Mouse (Mus musculus) bone marrow macrophage, adult 2 months (primary cell): ENCODE data around the gene Prss54. TPM values are rescaled to one million over a fixed set of nuclear protein-coding genes. Genes with fewer than 3 reads are reported as not detected.
A peak's percentile ranks its signal among the peaks of the same experiment; 100 is the strongest.
"Not testable (repeated sequence)": the region's sequence is repeated elsewhere in the genome, so short reads cannot be mapped to it uniquely, and the experiment has no call there.

ENCODE experiments used
- H3K27ac ChIP-seq: 2 replicates; pipeline ENCODE4 v1.5.1; 2012; ENCODE audit warnings: low read depth, low read length; ENCODE audit not compliant: insufficient read depth
- H3K4me1 ChIP-seq: 2 replicates; pipeline ENCODE4 v1.6.1; 2012; ENCODE audit warnings: low read length; ENCODE audit not compliant: control insufficient read depth, insufficient read depth
- H3K4me3 ChIP-seq: 2 replicates; pipeline ENCODE4 v1.5.1; 2012; ENCODE audit warnings: mild to moderate bottlenecking, low read length, moderate library complexity; ENCODE audit not compliant: insufficient read depth
- CTCF ChIP-seq: IDR thresholded peaks from 2 replicates; pipeline ENCODE4 v1.5.1; 2012; ENCODE audit warnings: low read depth, mild to moderate bottlenecking, low read length, moderate library complexity
- POLR2A ChIP-seq: IDR thresholded peaks from 2 replicates; pipeline ENCODE4 v1.6.1; 2012; ENCODE audit warnings: mild to moderate bottlenecking, low read depth, low read length, borderline replicate concordance
- polyA plus RNA-seq: library from polyadenylated mRNA; stranded (reverse); fragments of >200 nt; gene quantifications from 2 replicates; pipeline ENCODE4 v1.2.4, GENCODE M21; 2012; ENCODE audit not compliant: missing spikeins, insufficient read depth, insufficient read length

The Prss54 gene
- polyA plus RNA-seq = not detected in 2 replicates

DNA sequence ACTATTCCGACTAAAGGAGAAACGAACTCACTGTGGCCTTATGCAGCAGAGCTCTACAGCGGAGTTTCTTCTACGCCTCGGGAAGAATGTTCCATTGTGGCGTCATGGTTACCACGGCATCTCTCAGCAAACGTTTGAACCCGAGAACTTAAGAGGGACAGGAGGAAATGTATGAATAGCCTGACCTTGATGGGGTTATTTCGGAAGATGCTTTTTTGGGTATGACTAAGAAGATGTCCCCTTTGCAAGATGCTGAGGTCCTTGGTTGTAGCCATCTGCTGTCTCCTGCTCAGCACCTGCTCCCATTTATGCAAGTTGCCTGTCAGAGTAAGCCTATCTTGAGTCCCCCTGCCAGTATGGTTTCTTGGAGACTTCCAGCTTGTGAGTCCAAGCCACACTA, at the start of gene Prss54:
TSS of gene Prss54 (minus strand) at position 101 of the 400 bp plus-strand sequence.
- no peaks in the 10 kb centered on the region for H3K4me1 ChIP-seq
- no peak within 1 kb of the TSS for H3K4me3 ChIP-seq
- no peak for TF ChIP-seq CTCF
- TF ChIP-seq POLR2A = no peak
- H3K27ac ChIP-seq = no peak within 1 kb of the TSS

DNA sequence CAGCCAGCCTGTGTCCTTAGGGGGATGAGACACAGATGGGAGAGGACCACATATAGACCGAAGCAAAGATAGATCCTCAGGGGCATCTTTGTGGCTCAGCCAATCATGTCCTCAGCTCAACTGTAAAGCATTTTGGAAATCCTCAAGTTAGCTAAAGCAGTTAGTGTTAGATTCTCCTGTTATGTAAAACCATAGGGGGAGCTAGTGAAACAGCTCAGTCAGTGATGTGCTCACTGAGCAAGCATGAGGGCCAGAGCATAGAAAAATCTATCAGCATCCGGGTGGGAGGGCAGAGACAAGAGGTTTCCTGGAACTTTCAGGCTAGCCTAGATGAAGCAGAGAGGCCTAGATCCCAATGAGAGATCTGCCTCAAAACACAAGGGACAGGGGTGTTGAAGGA, 48.7 kb upstream of the Prss54 start:
- no peak for TF ChIP-seq CTCF
- no peak for TF ChIP-seq POLR2A
- no peak overlapping the region for H3K4me3 ChIP-seq
- H3K27ac ChIP-seq = no peak overlapping the region
- H3K4me1 ChIP-seq = no peaks in the 10 kb centered on the region

DNA sequence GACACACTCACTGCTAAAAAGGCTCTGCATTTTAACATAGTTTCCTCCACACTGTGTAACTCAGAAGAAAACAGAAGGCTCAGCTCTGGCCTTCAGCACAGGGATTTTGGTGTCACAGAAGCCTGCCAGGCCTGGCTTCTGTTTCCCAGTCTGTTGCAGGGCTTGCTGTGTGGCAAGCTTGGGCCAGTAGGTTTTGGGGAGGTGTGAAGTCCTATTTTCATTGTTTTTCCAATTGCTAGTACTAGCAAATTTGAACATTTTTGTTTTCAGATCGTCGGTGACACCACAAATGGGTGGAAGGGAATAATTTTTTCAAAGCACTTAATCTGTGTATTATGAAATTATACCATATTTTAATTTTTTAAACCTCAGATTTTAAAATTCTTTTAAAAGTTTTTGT, 43.9 kb upstream of the Prss54 start:
- TF ChIP-seq CTCF (no peak), POLR2A (no peak)
- peaks cover 15% of the 10 kb centered on the region; the same call in 1 of the 2 replicates for H3K4me1 ChIP-seq
- no peak overlapping the region for H3K4me3 ChIP-seq
- no peak overlapping the region for H3K27ac ChIP-seq

DNA sequence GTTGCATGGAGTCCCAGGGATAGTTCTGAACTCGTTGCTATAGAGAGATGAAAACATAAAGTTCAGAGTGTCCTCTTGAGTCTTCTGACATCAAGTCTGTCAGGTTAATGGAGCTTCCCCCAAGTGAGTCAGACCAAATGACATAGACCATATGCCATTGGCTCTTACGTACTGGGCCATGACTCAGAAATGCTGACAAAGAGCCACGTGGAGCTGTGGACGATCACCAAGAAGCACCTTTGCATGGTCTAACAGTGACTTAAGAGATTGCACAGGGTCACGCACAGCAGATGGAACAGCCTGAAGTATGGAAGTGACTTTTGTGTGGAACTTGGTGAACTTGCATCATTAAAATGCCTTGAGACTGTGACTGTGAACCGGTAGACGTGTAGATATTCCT, 40.2 kb upstream of the Prss54 start:
- TF ChIP-seq CTCF = no peak
- no peak for TF ChIP-seq POLR2A
- no peak overlapping the region for H3K27ac ChIP-seq
- H3K4me1 ChIP-seq = peaks cover 15% of the 10 kb centered on the region; the same call in 1 of the 2 replicates
- H3K4me3 ChIP-seq = no peak overlapping the region

DNA sequence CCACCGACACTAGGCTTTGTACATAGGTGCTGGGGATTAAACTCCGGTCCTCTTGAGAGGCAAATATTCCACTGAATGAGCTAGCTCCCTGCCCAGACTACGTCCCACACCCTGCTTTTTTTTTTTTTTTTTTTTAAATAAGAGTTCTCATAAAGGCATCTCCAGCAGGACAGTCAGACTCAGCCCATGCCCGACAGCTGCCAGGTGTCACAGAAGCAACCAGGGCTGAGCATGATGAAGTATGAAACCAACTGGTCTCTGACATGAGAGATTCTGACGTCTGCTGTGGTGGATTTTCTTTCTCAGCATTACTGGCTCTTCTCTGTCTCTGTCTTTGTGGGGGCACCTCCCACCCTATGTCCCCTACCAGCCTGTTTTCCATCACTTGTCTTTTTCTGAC, 35.6 kb upstream of the Prss54 start:
- Histone ChIP-seq H3K4me1 (peaks cover 7% of the 10 kb centered on the region; the same call in 1 of the 2 replicates), H3K4me3 (no peak overlapping the region), H3K27ac (no peak overlapping the region)
- no peak for TF ChIP-seq CTCF

DNA sequence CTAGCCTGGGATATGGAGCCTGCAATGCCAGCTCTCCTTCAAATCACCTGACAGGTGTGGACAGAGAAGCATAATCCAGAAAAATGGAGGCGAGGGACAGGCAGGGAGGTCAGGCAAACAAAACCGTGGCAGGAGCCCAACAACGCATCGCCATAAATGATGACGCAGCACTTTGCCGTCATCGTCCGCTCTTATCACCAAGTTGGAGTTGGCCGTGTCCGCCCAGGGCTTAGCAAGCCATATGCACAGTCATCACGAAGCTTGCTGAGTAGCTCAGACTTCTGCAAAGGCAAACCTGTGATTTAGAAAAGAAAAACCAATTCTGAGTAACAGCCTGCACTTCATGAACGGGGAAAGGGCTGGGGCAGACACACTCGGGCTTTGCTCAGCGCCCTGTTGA, 34.6 kb upstream of the Prss54 start:
- TF ChIP-seq CTCF = no peak
- TF ChIP-seq POLR2A = no peak

DNA sequence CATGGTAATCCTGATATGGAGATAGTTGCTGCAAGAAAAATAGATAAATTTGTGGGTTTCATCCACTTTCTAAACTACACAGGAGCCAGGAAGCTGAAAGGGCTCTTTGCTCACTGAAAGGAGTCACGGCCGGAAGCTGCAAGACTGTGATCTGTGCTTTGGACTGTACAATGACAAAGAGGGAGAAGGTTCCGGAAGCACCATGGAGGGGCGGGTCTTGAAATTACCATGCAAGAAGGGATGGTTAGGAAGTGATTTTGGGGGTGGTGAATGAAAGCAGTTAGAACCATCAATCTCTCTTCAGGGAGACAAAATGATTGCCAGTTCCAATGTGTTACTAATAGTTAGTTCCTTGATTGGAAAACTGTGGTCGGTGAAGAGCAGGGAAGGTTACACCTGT, 33.3 kb upstream of the Prss54 start:
- no peak overlapping the region for H3K4me3 ChIP-seq
- TF ChIP-seq CTCF (no peak), POLR2A (no peak)
- no peaks in the 10 kb centered on the region for H3K4me1 ChIP-seq
- no peak overlapping the region for H3K27ac ChIP-seq

More for the DNA sequence above, 34.6 kb upstream of the Prss54 start:
- no peak overlapping the region for H3K27ac ChIP-seq
- no peaks in the 10 kb centered on the region for H3K4me1 ChIP-seq
- no peak overlapping the region for H3K4me3 ChIP-seq

DNA sequence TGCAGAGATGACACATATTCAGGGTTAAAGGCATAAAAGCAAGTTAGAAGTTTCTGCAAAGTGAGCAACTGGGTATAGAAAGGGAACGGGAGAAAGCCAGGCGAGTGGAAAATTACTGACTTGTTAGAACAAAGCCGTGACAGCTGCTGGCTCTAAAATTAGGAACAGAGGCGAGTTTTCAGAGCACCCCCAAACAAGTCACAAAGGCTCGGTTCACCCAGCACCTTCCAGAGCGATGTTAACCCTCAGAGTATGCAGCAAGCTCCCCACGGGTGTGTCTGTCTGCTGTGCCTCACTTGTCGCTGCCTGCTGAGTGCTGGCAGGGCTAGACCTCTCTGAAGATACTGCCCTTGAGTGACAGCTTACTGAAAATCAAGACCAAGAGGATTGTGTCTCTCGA, 31.1 kb upstream of the Prss54 start:
- Histone ChIP-seq H3K27ac (no peak overlapping the region), H3K4me3 (no peak overlapping the region), H3K4me1 (no peaks in the 10 kb centered on the region)
- TF ChIP-seq CTCF = no peak
- no peak for TF ChIP-seq POLR2A

DNA sequence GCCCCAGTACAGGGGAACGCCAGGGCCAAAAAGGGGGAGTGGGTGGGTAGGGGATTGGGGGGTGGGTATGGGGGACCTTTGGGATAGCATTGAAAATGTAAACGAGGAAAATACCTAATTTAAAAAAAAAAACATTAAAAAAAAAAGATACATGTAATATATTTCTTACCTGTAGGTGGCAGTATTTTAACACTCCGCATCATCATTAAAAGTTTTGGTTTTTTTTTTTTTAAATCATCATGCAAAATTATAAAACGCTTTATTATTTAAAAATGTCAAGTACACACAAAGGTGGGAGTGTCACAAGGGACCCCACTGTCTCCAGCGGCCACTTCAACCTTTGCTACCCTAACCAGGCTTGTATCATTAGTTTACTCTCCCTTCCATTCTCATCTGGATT, 30.4 kb upstream of the Prss54 start:
- H3K4me3 ChIP-seq, H3K27ac ChIP-seq, H3K4me1 ChIP-seq: not testable (repeated sequence)
- peak; percentile 28; the same call in 1 of the 2 replicates for TF ChIP-seq CTCF

DNA sequence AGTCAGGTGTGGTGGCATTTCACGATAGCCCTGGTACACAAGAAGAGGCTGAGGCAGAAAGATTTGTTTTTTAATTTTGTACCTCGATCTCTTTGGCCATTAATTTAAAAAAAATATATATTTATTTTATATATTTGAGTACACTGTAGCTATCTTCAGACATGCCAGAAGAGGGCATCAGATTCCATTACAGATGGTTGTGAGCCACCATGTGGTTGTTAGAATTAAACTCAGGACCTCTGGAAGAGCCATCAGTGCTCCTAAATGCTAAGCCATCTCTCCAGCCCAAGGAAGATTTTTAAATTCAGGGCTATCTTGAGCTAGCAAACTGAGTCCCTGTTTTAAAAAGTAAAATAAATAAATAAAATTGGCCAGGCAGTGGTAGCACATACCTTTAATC, 26.0 kb upstream of the Prss54 start:
- no peak for TF ChIP-seq POLR2A
- no peak for TF ChIP-seq CTCF
- no peaks in the 10 kb centered on the region for H3K4me1 ChIP-seq
- H3K27ac ChIP-seq = no peak overlapping the region
- H3K4me3 ChIP-seq = no peak overlapping the region

DNA sequence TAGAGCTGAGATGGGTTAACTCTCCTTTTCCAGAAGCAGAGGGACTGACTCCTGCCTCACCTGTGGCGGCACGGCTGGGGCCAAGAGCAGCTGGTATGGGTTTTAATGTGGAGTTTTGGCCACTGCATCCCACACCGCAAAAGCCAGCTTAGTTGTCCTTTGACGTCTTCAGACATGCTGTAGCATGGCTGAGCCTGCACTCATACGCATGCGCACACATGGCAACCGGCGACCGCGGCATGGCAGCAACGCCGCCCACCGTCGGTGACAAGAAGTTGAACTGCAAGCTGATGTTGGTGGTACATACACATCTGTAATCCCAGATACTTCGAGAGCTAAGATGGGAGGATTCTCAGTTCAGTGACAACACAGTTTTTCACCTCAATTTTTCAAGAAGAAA, 25.2 kb upstream of the Prss54 start:
- Histone ChIP-seq H3K27ac (no peak overlapping the region), H3K4me3 (no peak overlapping the region), H3K4me1 (no peaks in the 10 kb centered on the region)
- no peak for TF ChIP-seq CTCF
- no peak for TF ChIP-seq POLR2A

DNA sequence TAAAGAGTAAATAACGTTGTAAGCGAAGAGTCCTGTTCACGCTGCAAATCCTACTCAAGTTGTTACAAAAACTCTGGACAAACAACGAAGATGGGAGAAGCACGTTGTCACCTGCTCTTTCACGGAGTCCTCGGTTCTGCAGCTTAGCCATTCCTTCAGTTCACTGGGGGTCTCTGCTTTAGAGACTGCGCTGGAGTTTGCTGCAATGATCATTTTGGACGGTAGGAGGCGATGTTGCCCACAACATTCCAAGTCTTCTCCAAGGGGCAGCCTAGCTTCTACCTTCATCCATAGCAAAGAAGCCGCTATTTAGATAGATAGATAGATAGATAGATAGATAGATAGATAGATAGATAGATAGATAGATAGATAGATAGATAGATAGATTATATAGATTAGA, 23.7 kb upstream of the Prss54 start:
- no peaks in the 10 kb centered on the region for H3K4me1 ChIP-seq
- no peak for TF ChIP-seq POLR2A
- peak; percentile 50 for TF ChIP-seq CTCF
- H3K27ac ChIP-seq = no peak overlapping the region
- no peak overlapping the region for H3K4me3 ChIP-seq
